Mouse (Mus musculus): ENCODE measurements around the gene Man1b1. TPM values are rescaled to one million over a fixed set of nuclear protein-coding genes. Genes with fewer than 3 reads are reported as not detected.

The Man1b1 gene
- polyA plus RNA-seq, 1 experiment from 2014 or later = 50.3 TPM

GRCm38 (mm10) chr2:25372644-25373391 is 40.7 kb downstream of the Man1b1 start:
- 2% methylated on average over 42 of the region's 42 CpGs for WGBS
- H3K27ac ChIP-seq = no peak overlapping the region
- peak overlapping the region; percentile 54 for H3K4me3 ChIP-seq
- H3K4me1 ChIP-seq = peaks cover 21% of the 10 kb centered on the region
- H3K36me3 ChIP-seq (replicated peaks) = no peaks in the 10 kb centered on the region
- 0 out of 2 replicates have a peak, but pooled peaks have one; percentile 16 for ATAC-seq (replicated peaks)
- no peaks in the 10 kb centered on the region for H3K9me3 ChIP-seq
- H3K27me3 ChIP-seq (replicated peaks) = peaks cover 4% of the 10 kb centered on the region; the same call in 1 of the 2 replicates
- H3K4me2 ChIP-seq = peak overlapping the region; percentile 96
- H3K9ac ChIP-seq = peak overlapping the region; percentile 51

DNA sequence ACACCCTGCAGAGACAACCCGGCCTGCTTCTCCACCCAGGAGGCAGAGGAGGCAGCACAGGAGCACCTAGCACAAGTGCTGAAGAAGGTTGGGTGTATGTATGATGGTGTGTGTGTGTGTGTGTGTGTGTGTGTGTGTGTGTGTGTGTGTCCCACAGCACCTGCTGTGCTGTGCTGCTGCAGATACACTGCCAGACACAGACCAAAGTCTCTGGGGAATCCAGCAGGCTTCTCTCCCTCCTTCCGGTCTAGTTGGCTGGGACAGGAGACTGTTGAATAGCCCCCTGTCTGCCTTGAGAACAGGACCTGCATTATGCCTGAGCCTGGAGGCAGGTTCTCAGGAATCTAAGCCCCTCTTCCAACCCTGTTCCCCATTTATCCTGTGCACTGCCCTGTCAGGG is 41.3 kb downstream of the Man1b1 start:
- H3K9ac ChIP-seq = 0 out of 2 replicates have a peak overlapping the region, but pooled peaks have one; percentile 51
- no peak for ATAC-seq (replicated peaks)
- H3K36me3 ChIP-seq (replicated peaks) = no peaks in the 10 kb centered on the region
- no peak overlapping the region for H3K27ac ChIP-seq
- peak overlapping the region; percentile 96 for H3K4me2 ChIP-seq
- peak overlapping the region; percentile 54 for H3K4me3 ChIP-seq
- no peaks in the 10 kb centered on the region for H3K9me3 ChIP-seq
- 9% methylated on average over 2 of the region's 2 CpGs for WGBS
- peaks cover 21% of the 10 kb centered on the region for H3K4me1 ChIP-seq
- H3K27me3 ChIP-seq (replicated peaks) = peaks cover 4% of the 10 kb centered on the region; the same call in 1 of the 2 replicates

DNA sequence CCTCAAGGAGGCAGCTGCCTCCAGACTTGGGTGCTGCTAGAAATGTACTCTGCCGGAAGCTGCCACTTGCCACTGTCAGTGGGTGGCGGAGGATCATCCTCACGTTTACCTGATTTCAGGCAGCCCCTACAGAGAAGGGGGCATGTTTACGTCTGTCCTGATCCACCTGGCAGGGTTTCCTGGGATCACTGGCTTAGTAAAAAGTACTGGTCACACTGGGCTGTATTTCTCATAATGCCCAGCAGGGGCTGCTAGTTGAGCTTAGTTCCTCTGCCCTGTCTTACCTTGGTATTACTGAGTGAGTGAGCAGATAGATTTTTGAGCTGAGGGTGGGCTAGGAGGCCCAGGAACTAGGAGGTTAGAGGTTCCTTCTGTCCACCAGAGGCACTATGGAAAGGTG is 44.5 kb downstream of the Man1b1 start:
- no peaks in the 10 kb centered on the region for H3K27me3 ChIP-seq (replicated peaks)
- H3K4me3 ChIP-seq = no peak overlapping the region
- 61% methylated on average over 4 of the region's 4 CpGs for WGBS
- no peaks in the 10 kb centered on the region for H3K9me3 ChIP-seq
- no peaks in the 10 kb centered on the region for H3K36me3 ChIP-seq (replicated peaks)
- H3K27ac ChIP-seq = no peak overlapping the region
- H3K9ac ChIP-seq = no peak overlapping the region
- no peak for ATAC-seq (replicated peaks)
- H3K4me2 ChIP-seq = no peak overlapping the region
- H3K4me1 ChIP-seq = peaks cover 19% of the 10 kb centered on the region

DNA sequence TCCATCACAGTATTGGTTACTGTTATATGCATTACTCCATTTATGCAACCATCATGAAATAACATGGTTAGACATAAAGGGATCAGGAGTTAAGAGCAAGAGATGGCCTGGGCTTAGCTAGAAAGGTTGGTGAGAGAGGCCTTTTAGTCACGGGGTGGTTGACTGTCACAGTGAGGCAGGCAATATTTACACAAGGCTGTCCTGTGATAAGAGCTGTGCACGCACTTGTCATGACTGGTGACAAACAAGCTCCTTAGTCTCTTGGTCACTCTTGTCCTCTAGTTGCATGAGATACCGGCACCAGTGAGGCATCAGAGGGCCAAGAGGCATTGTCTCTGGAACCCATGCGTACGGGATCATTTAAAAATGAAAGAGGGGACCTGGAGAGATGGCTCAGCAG is 52.4 kb downstream of the Man1b1 start:
- no peak overlapping the region for H3K9ac ChIP-seq
- H3K27me3 ChIP-seq (replicated peaks) = no peaks in the 10 kb centered on the region
- H3K36me3 ChIP-seq (replicated peaks) = no peaks in the 10 kb centered on the region
- no peak for ATAC-seq (replicated peaks)
- H3K27ac ChIP-seq = no peak overlapping the region
- no peaks in the 10 kb centered on the region for H3K9me3 ChIP-seq
- no peak overlapping the region for H3K4me3 ChIP-seq
- WGBS = 83% methylated on average over 5 of the region's 5 CpGs
- H3K4me1 ChIP-seq = no peaks in the 10 kb centered on the region
- no peak overlapping the region for H3K4me2 ChIP-seq

DNA sequence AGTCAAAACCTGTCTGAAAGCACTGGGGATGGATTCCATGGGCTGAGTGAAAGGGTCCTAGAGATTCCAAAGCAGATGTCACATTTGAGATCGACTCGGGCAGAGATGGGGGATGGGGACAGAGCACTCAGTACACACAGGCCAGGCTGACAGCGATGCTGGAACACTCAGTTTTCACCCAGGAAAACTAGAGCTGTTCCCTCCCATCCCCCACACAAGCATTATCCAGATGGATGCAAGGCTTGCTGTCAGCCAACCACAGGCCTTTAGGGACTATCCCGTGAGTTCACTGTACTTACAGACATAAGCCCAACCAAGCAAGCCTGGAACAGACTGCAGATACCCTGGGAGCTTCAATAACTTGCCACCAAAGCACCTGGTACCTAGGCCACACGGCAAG is 59.1 kb downstream of the Man1b1 start:
- H3K4me3 ChIP-seq = no peak overlapping the region
- ATAC-seq (replicated peaks) = no peak
- H3K4me1 ChIP-seq = peaks cover 10% of the 10 kb centered on the region
- H3K9ac ChIP-seq = no peak overlapping the region
- no peak overlapping the region for H3K4me2 ChIP-seq
- H3K27me3 ChIP-seq (replicated peaks) = peaks cover 22% of the 10 kb centered on the region
- H3K9me3 ChIP-seq = no peaks in the 10 kb centered on the region
- 70% methylated on average over 5 of the region's 5 CpGs for WGBS
- H3K27ac ChIP-seq = no peak overlapping the region
- no peaks in the 10 kb centered on the region for H3K36me3 ChIP-seq (replicated peaks)

DNA sequence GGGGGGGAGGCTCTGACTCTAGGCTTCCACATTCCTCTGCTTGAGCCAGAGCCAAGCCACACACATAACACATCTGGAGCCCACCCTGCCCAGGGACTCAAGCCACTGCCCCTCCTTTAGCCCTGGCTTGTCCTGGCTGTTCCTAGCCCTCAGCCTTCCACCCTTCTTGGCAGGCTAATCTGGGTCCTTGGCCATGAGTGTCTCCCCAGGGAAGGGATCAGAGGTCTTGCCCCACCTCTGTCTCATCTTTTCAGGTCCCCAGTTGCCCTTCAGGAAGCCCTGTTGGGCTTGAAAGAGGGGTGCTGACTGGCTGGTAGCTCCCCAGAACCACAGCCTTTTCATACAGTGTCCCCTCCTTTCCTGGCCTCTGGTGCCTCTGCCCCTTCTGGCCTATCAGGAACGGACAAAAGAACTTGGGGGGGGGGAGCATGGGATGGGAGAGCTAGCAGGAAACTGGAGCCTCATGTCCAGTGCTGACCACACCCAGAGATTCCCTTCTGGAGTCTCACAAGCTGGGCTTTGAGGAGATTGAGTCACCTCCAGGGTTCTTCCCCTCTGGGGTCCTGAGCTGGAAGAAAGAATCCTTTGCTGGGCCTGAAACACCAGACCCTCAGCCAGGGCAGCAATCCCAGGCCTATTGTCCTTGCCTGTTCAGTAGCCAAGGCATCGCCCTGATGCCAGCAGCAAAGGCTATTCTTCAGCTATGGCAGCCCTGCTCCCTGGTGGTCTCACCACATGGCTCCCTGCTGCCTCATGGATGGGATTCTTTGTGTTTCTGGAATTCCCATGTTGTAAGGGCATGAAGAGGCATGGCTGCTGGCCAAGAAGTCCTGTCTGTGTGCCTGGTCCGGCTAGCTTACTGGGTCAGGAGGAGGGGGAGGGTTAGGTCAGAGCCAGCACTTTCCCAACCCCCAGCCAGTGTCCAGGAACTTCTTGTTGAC is 62.4 kb downstream of the Man1b1 start:
- H3K27ac ChIP-seq = 0 out of 2 replicates have a peak overlapping the region, but pooled peaks have one; percentile 25
- no peak overlapping the region for H3K9ac ChIP-seq
- H3K9me3 ChIP-seq = no peaks in the 10 kb centered on the region
- H3K4me1 ChIP-seq = peaks cover 11% of the 10 kb centered on the region
- H3K27me3 ChIP-seq (replicated peaks) = peaks cover 55% of the 10 kb centered on the region
- WGBS = 27% methylated on average over 3 of the region's 3 CpGs
- ATAC-seq (replicated peaks) = peak; percentile 34; the same call in 1 of the 2 replicates
- no peak overlapping the region for H3K4me3 ChIP-seq
- no peak overlapping the region for H3K4me2 ChIP-seq
- no peaks in the 10 kb centered on the region for H3K36me3 ChIP-seq (replicated peaks)

GRCm38 (mm10) chr2:25395721-25396596 is 63.8 kb downstream of the Man1b1 start, which contains the start of gene Entpd2:
Gene Entpd2 (plus strand): TSS chr2:25395874.
- Histone ChIP-seq H3K4me1 (peaks cover 20% of the 10 kb centered on the region), H3K4me3 (peak within 1 kb of the TSS; percentile 37), H3K27me3 (replicated peaks) (peaks cover 65% of the 10 kb centered on the region), H3K9me3 (no peaks in the 10 kb centered on the region), H3K9ac (peak within 1 kb of the TSS; percentile 25), H3K27ac (no peak within 1 kb of the TSS), H3K4me2 (peak within 1 kb of the TSS; percentile 57), H3K36me3 (replicated peaks) (no peaks in the 10 kb centered on the region)
- 1% methylated on average over 57 of the region's 57 CpGs for WGBS
- no peak for ATAC-seq (replicated peaks)

DNA sequence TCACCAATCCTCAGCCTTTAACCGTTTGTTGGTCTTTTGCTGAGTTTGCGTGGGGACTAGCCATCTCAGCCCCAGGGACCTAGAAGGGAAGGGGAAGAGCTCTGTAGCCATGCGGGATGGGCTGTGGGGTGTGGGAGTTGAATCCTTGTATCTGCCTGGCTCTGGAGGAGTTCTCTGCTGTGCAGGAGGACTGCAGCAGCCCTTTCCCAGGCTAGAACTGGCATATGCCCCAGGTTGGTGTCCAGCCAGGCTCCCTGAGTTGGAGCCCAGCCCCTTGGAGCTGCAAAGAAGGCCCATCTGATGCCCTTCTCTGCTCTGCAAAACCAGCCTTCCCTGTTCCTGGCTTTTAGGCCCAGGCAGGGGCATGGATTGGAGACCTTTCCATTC is 64.5 kb downstream of the Man1b1 start:
- H3K36me3 ChIP-seq (replicated peaks) = no peaks in the 10 kb centered on the region

DNA sequence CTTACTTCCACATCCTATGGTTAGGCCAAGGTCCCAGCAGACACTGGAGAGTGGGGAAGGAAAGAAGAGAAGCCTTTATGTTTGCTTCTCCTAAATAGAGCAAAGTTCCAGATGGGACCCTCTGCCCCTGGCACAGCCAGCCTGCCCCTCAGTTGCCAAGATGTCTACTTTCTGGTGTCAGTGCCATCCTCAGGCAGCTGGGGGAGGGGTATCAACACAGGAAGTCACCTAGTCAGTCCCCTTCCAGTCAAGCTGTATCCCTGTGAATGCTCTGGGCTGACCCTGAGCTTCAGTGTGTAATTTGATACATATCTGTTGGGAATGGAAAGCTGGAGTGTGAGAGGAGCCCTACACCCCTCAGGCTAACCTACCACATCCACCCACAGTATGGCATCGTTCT is 64.9 kb downstream of the Man1b1 start:
- ATAC-seq (replicated peaks) = no peak
- H3K27ac ChIP-seq = no peak overlapping the region
- no peaks in the 10 kb centered on the region for H3K9me3 ChIP-seq
- no peak overlapping the region for H3K9ac ChIP-seq
- peaks cover 20% of the 10 kb centered on the region for H3K4me1 ChIP-seq
- no peaks in the 10 kb centered on the region for H3K36me3 ChIP-seq (replicated peaks)
- no peak overlapping the region for H3K4me3 ChIP-seq
- peaks cover 65% of the 10 kb centered on the region for H3K27me3 ChIP-seq (replicated peaks)
- 59% methylated on average over 1 of the region's 1 CpGs for WGBS
- no peak overlapping the region for H3K4me2 ChIP-seq

More for the DNA sequence above, 64.5 kb downstream of the Man1b1 start:
- Histone ChIP-seq H3K27me3 (replicated peaks) (peaks cover 65% of the 10 kb centered on the region), H3K4me1 (peaks cover 20% of the 10 kb centered on the region), H3K27ac (no peak overlapping the region), H3K9me3 (no peaks in the 10 kb centered on the region), H3K4me3 (0 out of 2 replicates have a peak overlapping the region, but pooled peaks have one; percentile 37), H3K4me2 (peak overlapping the region; percentile 57), H3K9ac (no peak overlapping the region)
- no peak for ATAC-seq (replicated peaks)
- 33% methylated on average over 3 of the region's 3 CpGs for WGBS

DNA sequence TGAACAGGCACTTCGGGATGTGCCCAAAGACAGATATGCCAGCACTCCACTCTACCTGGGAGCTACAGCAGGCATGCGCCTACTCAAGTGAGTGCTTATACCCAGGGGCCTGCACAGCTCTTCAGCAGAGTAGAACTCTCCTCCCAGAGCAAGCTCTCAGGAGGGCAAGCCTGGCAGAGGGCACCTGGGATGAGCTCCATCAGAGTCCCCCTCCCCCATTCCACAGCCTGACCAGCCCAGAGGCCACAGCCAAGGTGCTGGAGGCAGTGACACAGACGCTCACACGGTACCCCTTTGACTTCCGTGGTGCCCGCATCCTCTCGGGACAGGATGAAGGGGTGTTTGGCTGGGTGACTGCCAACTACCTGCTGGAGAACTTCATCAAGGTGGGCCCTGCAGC is 65.9 kb downstream of the Man1b1 start:
- Histone ChIP-seq H3K9ac (no peak overlapping the region), H3K36me3 (replicated peaks) (no peaks in the 10 kb centered on the region), H3K4me1 (peaks cover 24% of the 10 kb centered on the region), H3K9me3 (no peaks in the 10 kb centered on the region), H3K27ac (no peak overlapping the region), H3K4me3 (no peak overlapping the region), H3K4me2 (no peak overlapping the region), H3K27me3 (replicated peaks) (peaks cover 65% of the 10 kb centered on the region)
- no peak for ATAC-seq (replicated peaks)
- 92% methylated on average over 7 of the region's 7 CpGs for WGBS

DNA sequence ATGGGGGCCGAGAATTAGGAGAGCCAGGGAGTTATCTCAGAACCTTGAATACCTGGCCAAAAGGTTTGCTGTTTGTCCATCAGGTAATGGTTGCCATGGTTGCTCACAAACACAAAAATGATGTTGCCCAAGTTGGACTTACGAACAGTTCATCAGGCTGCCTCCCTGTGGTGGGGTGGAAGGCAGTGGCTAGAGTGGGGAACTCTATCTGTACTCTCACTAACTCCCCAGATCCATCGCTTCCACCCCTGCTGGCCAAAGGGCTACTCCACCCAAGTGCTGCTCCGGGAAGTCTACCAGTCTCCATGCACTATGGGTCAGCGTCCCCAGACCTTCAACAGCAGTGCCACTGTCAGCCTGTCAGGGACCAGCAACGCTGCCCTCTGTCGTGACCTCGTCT is 66.9 kb downstream of the Man1b1 start, which contains the start of gene Npdc1:
Gene Npdc1, plus strand, starts transcription at position 301 of the 400 bp plus-strand sequence.
- peaks cover 28% of the 10 kb centered on the region for H3K4me1 ChIP-seq
- ATAC-seq (replicated peaks) = no peak
- WGBS = 72% methylated on average over 8 of the region's 8 CpGs
- H3K4me3 ChIP-seq = peak within 1 kb of the TSS; percentile 34; the same call in 1 of the 2 replicates
- no peak within 1 kb of the TSS for H3K27ac ChIP-seq
- H3K36me3 ChIP-seq (replicated peaks) = no peaks in the 10 kb centered on the region
- H3K9ac ChIP-seq = no peak within 1 kb of the TSS
- H3K9me3 ChIP-seq = no peaks in the 10 kb centered on the region
- H3K27me3 ChIP-seq (replicated peaks) = peaks cover 65% of the 10 kb centered on the region
- peak within 1 kb of the TSS; percentile 71 for H3K4me2 ChIP-seq
